Mouse (Mus musculus) midbrain, postnatal 0 days (tissue): ENCODE data around the gene St6galnac4. TPM values are rescaled to one million over a fixed set of nuclear protein-coding genes. Genes with fewer than 3 reads are reported as not detected.

ENCODE experiments used
- ATAC-seq: fragments of 200-750 bp; cut with Nextera tagmentation; 2 replicates; pipeline ENCODE4 v1.8.0; 2017; ENCODE audit warnings: moderate number of reproducible peaks, mild to moderate bottlenecking, moderate TSS enrichment, moderate library complexity; ENCODE audit not compliant: low FRiP score
- DNase-seq: peaks from one replicate; pipeline ENCODE4 v3.0.0-alpha.2; 2015; ENCODE audit warnings: low spot score
- H3K27ac ChIP-seq: fragments of 300-500 bp; sonication (generic); 2 replicates; pipeline ENCODE4 v1.5.1; 2014; ENCODE audit warnings: low read depth, mild to moderate bottlenecking, low read length, mixed read lengths
- H3K27me3 ChIP-seq: fragments of 300-500 bp; sonication (generic); 2 replicates; pipeline ENCODE4 v1.6.1; 2014; ENCODE audit warnings: low read length, control low read depth, mixed read lengths; ENCODE audit not compliant: insufficient read depth
- H3K36me3 ChIP-seq: fragments of 300-500 bp; sonication (generic); 2 replicates; pipeline ENCODE4 v1.6.1; 2014; ENCODE audit warnings: low read length, control low read depth, mixed read lengths; ENCODE audit not compliant: insufficient read depth
- H3K4me1 ChIP-seq: fragments of 300-500 bp; sonication (generic); 2 replicates; pipeline ENCODE4 v1.6.1; 2014; ENCODE audit warnings: mild to moderate bottlenecking, control low read depth, antibody characterized with exemption, low read length, mixed read lengths; ENCODE audit not compliant: insufficient read depth
- H3K4me2 ChIP-seq: fragments of 300-500 bp; sonication (generic); 2 replicates; pipeline ENCODE4 v1.6.1; 2014; ENCODE audit warnings: low read depth, mild to moderate bottlenecking, low read length, mixed read lengths; ENCODE audit not compliant: poor library complexity, severe bottlenecking
- H3K4me3 ChIP-seq: fragments of 300-500 bp; sonication (generic); 2 replicates; pipeline ENCODE4 v1.5.1; 2014; ENCODE audit warnings: low read depth, mild to moderate bottlenecking, low read length, moderate library complexity
- H3K9ac ChIP-seq: fragments of 300-500 bp; sonication (generic); replicated peaks from 2 replicates; pipeline ENCODE4 v1.6.1; 2014; ENCODE audit warnings: mild to moderate bottlenecking, low read length, moderate library complexity, mixed read lengths; ENCODE audit not compliant: poor library complexity, severe bottlenecking
- H3K9me3 ChIP-seq: fragments of 300-500 bp; sonication (generic); 2 replicates; pipeline ENCODE4 v1.6.1; 2016; ENCODE audit warnings: low read length, control low read depth
- CTCF ChIP-seq: IDR thresholded peaks from 2 replicates; pipeline ENCODE4 v1.5.1; 2016; ENCODE audit warnings: antibody characterized with exemption, mild to moderate bottlenecking
- WGBS: fragments of 180-500 bp; shearing (Covaris S2); extraction: QIAGEN DNeasy Blood & Tissue Kit; methylation state at CpG from one replicate; pipeline ENCODE4 v1.1.7; 2014; 5-methylcytosine and 5-hydroxymethylcytosine counted together
- polyA plus RNA-seq: library from polyadenylated mRNA; unstranded; fragments of >200 nt; fragmentation: Nextera tagmentation; extraction: Ambion mirVana; gene quantifications from 2 replicates; pipeline ENCODE4 v1.2.1, GENCODE M21; 2015
- total RNA-seq: library from RNA; depleted of rRNA; stranded (reverse); fragments of >200 nt; gene quantifications from 2 replicates; pipeline ENCODE4 v1.2.3, GENCODE M21; 2014

St6galnac4 gene
- total and polyA plus RNA-seq, 2 experiments from 2014 or later = 38.0 to 50.9 TPM

- no peak overlapping the region for H3K9ac ChIP-seq
- H3K27ac ChIP-seq = no peak overlapping the region
- H3K4me2 ChIP-seq = no peak overlapping the region
- DNase-seq = no peak
- WGBS = 95% methylated on average over 4 of the region's 4 CpGs
- no peaks in the 10 kb centered on the region for H3K36me3 ChIP-seq
- TF ChIP-seq CTCF = no peak
- no peaks in the 10 kb centered on the region for H3K27me3 ChIP-seq
- peaks cover 13% of the 10 kb centered on the region for H3K4me1 ChIP-seq
- ATAC-seq = no peak
- no peak overlapping the region for H3K4me3 ChIP-seq
- H3K9me3 ChIP-seq = no peaks in the 10 kb centered on the region
Observed at GRCm38 (mm10) chr2:32541986-32542573, 44.8 kb upstream of the St6galnac4 start.

GRCm38 (mm10) chr2:32543031-32543449 is 43.9 kb upstream of the St6galnac4 start:
- no peak overlapping the region for H3K9ac ChIP-seq
- peak; percentile 72 for DNase-seq
- 64% methylated on average over 3 of the region's 3 CpGs for WGBS
- H3K9me3 ChIP-seq = no peaks in the 10 kb centered on the region
- H3K36me3 ChIP-seq = no peaks in the 10 kb centered on the region; the same call in 1 of the 2 replicates
- H3K4me1 ChIP-seq = peaks cover 8% of the 10 kb centered on the region
- H3K4me2 ChIP-seq = no peak overlapping the region
- no peak for TF ChIP-seq CTCF
- H3K27ac ChIP-seq = no peak overlapping the region
- no peak overlapping the region for H3K4me3 ChIP-seq
- ATAC-seq = no peak
- H3K27me3 ChIP-seq = no peaks in the 10 kb centered on the region

- no peak for ATAC-seq
- Histone ChIP-seq H3K36me3 (no peaks in the 10 kb centered on the region; the same call in 1 of the 2 replicates), H3K4me1 (no peaks in the 10 kb centered on the region), H3K27ac (no peak overlapping the region), H3K9ac (no peak overlapping the region), H3K9me3 (no peaks in the 10 kb centered on the region), H3K27me3 (no peaks in the 10 kb centered on the region), H3K4me2 (no peak overlapping the region), H3K4me3 (no peak overlapping the region)
- 64% methylated on average over 1 of the region's 1 CpGs for WGBS
- DNase-seq = no peak
- TF ChIP-seq CTCF = no peak
Observed at GRCm38 (mm10) chr2:32546951-32547350, 39.9 kb upstream of the St6galnac4 start.

GRCm38 (mm10) chr2:32547380-32547779 is 39.5 kb upstream of the St6galnac4 start:
- ATAC-seq = no peak

GRCm38 (mm10) chr2:32547964-32548739 is 38.7 kb upstream of the St6galnac4 start:
- DNase-seq = no peak
- H3K4me3 ChIP-seq = no peak overlapping the region
- no peaks in the 10 kb centered on the region for H3K27me3 ChIP-seq
- no peak overlapping the region for H3K27ac ChIP-seq
- H3K4me2 ChIP-seq = no peak overlapping the region
- no peaks in the 10 kb centered on the region; the same call in 1 of the 2 replicates for H3K36me3 ChIP-seq
- no peak overlapping the region for H3K9ac ChIP-seq
- no peaks in the 10 kb centered on the region for H3K9me3 ChIP-seq
- TF ChIP-seq CTCF = no peak
- H3K4me1 ChIP-seq = no peaks in the 10 kb centered on the region
- 92% methylated on average over 7 of the region's 7 CpGs for WGBS
- ATAC-seq = no peak

More at GRCm38 (mm10) chr2:32547380-32547779, 39.5 kb upstream of the St6galnac4 start:
- H3K4me2 ChIP-seq = no peak overlapping the region
- no peak for TF ChIP-seq CTCF
- H3K9me3 ChIP-seq = no peaks in the 10 kb centered on the region
- no peaks in the 10 kb centered on the region for H3K4me1 ChIP-seq
- no peak for DNase-seq
- no peak overlapping the region for H3K4me3 ChIP-seq
- no peak overlapping the region for H3K9ac ChIP-seq
- no peaks in the 10 kb centered on the region for H3K27me3 ChIP-seq
- WGBS = 93% methylated on average over 5 of the region's 5 CpGs
- no peak overlapping the region for H3K27ac ChIP-seq
- H3K36me3 ChIP-seq = no peaks in the 10 kb centered on the region; the same call in 1 of the 2 replicates

- Histone ChIP-seq H3K9ac (no peak overlapping the region), H3K27me3 (no peaks in the 10 kb centered on the region), H3K27ac (no peak overlapping the region), H3K4me1 (no peaks in the 10 kb centered on the region), H3K9me3 (no peaks in the 10 kb centered on the region), H3K36me3 (no peaks in the 10 kb centered on the region; the same call in 1 of the 2 replicates), H3K4me3 (no peak overlapping the region), H3K4me2 (no peak overlapping the region)
- TF ChIP-seq CTCF = no peak
- DNase-seq (no peak), ATAC-seq (no peak)
- WGBS = 92% methylated on average over 9 of the region's 9 CpGs
Observed at GRCm38 (mm10) chr2:32549171-32549570, 37.7 kb upstream of the St6galnac4 start.
